Mouse (Mus musculus) intestine, embryonic 14.5 days (tissue): ENCODE measurements around the gene Tpsb2. TPM values are rescaled to one million over a fixed set of nuclear protein-coding genes. Genes with fewer than 3 reads are reported as not detected.

ENCODE experiments used
- polyA plus RNA-seq: library from polyadenylated mRNA; unstranded; fragments of >200 nt; fragmentation: Nextera tagmentation; extraction: Ambion mirVana; gene quantifications from 2 replicates; pipeline ENCODE4 v1.2.1, GENCODE M21; 2014

Gene Tpsb2
- polyA plus RNA-seq, 1 experiment from 2014 or later, result 0.66 TPM

Other genes with a start within 250 kb of the Tpsb2 start
- not detected in 2 replicates for gene Ptx4, start 245.5 kb upstream of the Tpsb2 start, polyA plus RNA-seq
- gene Clcn7, start 232.9 kb upstream of the Tpsb2 start, polyA plus RNA-seq, result 20.0 and 22.0 TPM in 2 replicates
- gene Ccdc154, start 203.8 kb upstream of the Tpsb2 start, polyA plus RNA-seq, result 0.07 TPM in 2 replicates
- 0.41 and 0.47 TPM in 2 replicates for gene Gm38655, start 190.8 kb upstream of the Tpsb2 start, polyA plus RNA-seq
- 36.9 and 37.1 TPM in 2 replicates for gene BC003965, start 181.8 kb upstream of the Tpsb2 start, polyA plus RNA-seq
- 4.8 and 6.2 TPM in 2 replicates for gene Unkl, start 177.9 kb upstream of the Tpsb2 start, polyA plus RNA-seq
- gene Gnptg, start 126.2 kb upstream of the Tpsb2 start, polyA plus RNA-seq, result 36.4 and 41.8 TPM in 2 replicates
- 45.1 and 47.4 TPM in 2 replicates for gene Tsr3, start 126.1 kb upstream of the Tpsb2 start, polyA plus RNA-seq
- gene Baiap3, start 109.9 kb upstream of the Tpsb2 start, polyA plus RNA-seq, result 2.9 and 4.0 TPM in 2 replicates
- gene Ube2i, start 91.7 kb upstream of the Tpsb2 start, polyA plus RNA-seq, result 579 and 640 TPM in 2 replicates
- gene Prss34, start 67.9 kb upstream of the Tpsb2 start, polyA plus RNA-seq, result 0.39 TPM in 1 of 2 replicates, not detected in the other
- gene Prss28, start 57.7 kb upstream of the Tpsb2 start, polyA plus RNA-seq, result not detected in 2 replicates
- not detected in 2 replicates for gene Prss29, start 47.7 kb upstream of the Tpsb2 start, polyA plus RNA-seq
- gene Tpsab1, start 20.7 kb upstream of the Tpsb2 start, polyA plus RNA-seq, result not detected in 2 replicates
- 2.1 and 6.3 TPM in 2 replicates for gene Tpsg1, start 3.0 kb downstream of the Tpsb2 start, polyA plus RNA-seq
- 6.6 and 7.0 TPM in 2 replicates for gene Cacna1h, start 67.5 kb downstream of the Tpsb2 start, polyA plus RNA-seq
- 0.35 TPM in 1 of 2 replicates, not detected in the other for gene Tekt4, start 88.3 kb downstream of the Tpsb2 start, polyA plus RNA-seq
- gene Sstr5, start 131.0 kb downstream of the Tpsb2 start, polyA plus RNA-seq, result 0.19 and 0.36 TPM in 2 replicates
- gene Sox8, start 204.4 kb downstream of the Tpsb2 start, polyA plus RNA-seq, result 9.1 and 9.4 TPM in 2 replicates
- 31.3 and 33.5 TPM in 2 replicates for gene Lmf1, start 212.8 kb downstream of the Tpsb2 start, polyA plus RNA-seq